In the genomic region with DNA sequence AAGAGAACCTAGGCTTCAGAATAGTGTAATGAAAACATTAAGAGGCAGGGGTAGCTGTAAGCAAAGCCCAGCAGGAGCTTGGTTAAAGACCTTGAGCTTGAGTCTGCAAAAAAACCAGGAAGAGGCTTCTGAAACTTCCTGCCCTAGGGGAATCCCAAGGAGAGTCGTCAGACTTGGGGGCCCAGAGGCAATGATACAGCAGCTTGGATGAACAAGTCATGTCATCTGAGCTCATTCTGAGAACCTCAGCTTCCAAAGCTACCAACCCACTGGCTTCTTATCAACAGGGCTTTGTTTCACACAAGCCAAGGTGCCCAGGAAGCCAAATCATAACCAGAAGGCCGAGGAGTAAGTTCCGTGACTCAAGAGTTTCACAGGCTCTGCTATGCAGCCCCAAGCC, we compare ENCODE assay signal across 28 mouse cellular contexts. TPM values are rescaled to one million over a fixed set of nuclear protein-coding genes. Genes with fewer than 3 reads are reported as not detected.
"Had no signal": no experiment of that assay in that cellular context is flagged by ENCODE, and none has a peak within 500 bp of the region (broad histone marks: within the 10 kb centered on the region; RNA-seq: fewer than 3 reads in every experiment).

No protein-coding gene starts in this region.

- H3K27ac ChIP-seq: liver, embryonic 15.5 days; lung, embryonic 15.5 days; macrophage; midbrain, embryonic 15.5 days; neural tube, embryonic 12.5 days; stomach, embryonic 15.5 days; stomach, postnatal 0 days had no signal

- H3K4me2 ChIP-seq: liver, embryonic 15.5 days; lung, embryonic 15.5 days; midbrain, embryonic 11.5 days; midbrain, embryonic 15.5 days; neural tube, embryonic 12.5 days; stomach, embryonic 15.5 days had no signal

- H3K27me3 ChIP-seq: liver, embryonic 15.5 days; lung, embryonic 15.5 days; midbrain, embryonic 15.5 days; neural tube, embryonic 12.5 days; stomach, embryonic 15.5 days had no signal

- DNase-seq: liver, postnatal 0 days; lung, adult 2 months; lung, postnatal 14 days; lung, postnatal 36 days; retina, postnatal 1 day; right cerebral cortex, adult 18-20 months; right cerebral cortex, postnatal 25 days; right cerebral cortex, postnatal 4 days; spleen, adult 18-20 months; thymus, adult 2 months; thymus, postnatal 14 days; thymus, postnatal 36 days had no signal

- H3K9ac ChIP-seq: liver, embryonic 15.5 days; liver, postnatal 0 days; lung, embryonic 15.5 days; midbrain, embryonic 15.5 days; neural tube, embryonic 12.5 days; stomach, embryonic 15.5 days had no signal

- H3K36me3 ChIP-seq: liver, embryonic 15.5 days; lung, embryonic 15.5 days; midbrain, embryonic 15.5 days; neural tube, embryonic 12.5 days; stomach, embryonic 15.5 days had no signal

- H3K4me3 ChIP-seq: liver, embryonic 15.5 days; lung, embryonic 15.5 days; megakaryocyte, embryonic 14.5 days; midbrain, embryonic 15.5 days; neural tube, embryonic 12.5 days; stomach, embryonic 15.5 days had no signal

- H3K9me3 ChIP-seq: liver, embryonic 15.5 days; lung, embryonic 15.5 days; midbrain, embryonic 15.5 days; neural tube, embryonic 12.5 days; stomach, embryonic 15.5 days had no signal

- H3K4me1 ChIP-seq: liver, embryonic 15.5 days; lung, embryonic 15.5 days; midbrain, embryonic 15.5 days; neural tube, embryonic 12.5 days; stomach, embryonic 15.5 days had no signal

RNA-seq across cellular contexts. Expression of gene Gpr55, which starts 25.0 kb away (rescaled TPM):
- total RNA-seq: megakaryocyte progenitor cell, adult 5-6 weeks had no signal
- polyA plus RNA-seq: midbrain, embryonic 11.5 days had no signal

RNA-seq across cellular contexts. Expression of gene Spata3, which starts 30.8 kb away (rescaled TPM):
- total RNA-seq: megakaryocyte progenitor cell, adult 5-6 weeks; midbrain, postnatal 0 days; monocyte, adult 5-6 weeks; neutrophil, adult 5-6 weeks had no signal
- polyA plus RNA-seq: lung, embryonic 15.5 days; lung, postnatal 0 days; macrophage; midbrain, embryonic 11.5 days; neural tube, embryonic 12.5 days; small intestine, adult 2 months; stomach, embryonic 15.5 days; stomach, postnatal 0 days; urinary bladder, adult 2 months had no signal

RNA-seq across cellular contexts. Expression of gene 4933407L21Rik, which starts 57.5 kb away (rescaled TPM):
- total RNA-seq: megakaryocyte progenitor cell, adult 5-6 weeks; monocyte, adult 5-6 weeks had no signal
- polyA plus RNA-seq: liver, embryonic 15.5 days; lung, adult 2 months; macrophage; small intestine, adult 2 months had no signal

RNA-seq across cellular contexts. Expression of gene 2810459M11Rik, which starts 59.9 kb away (rescaled TPM):
- total RNA-seq: megakaryocyte progenitor cell, adult 5-6 weeks; monocyte, adult 5-6 weeks; neutrophil, adult 5-6 weeks had no signal
- polyA plus RNA-seq: macrophage had no signal
